Mouse (Mus musculus): ENCODE measurements at regions not wholly inside any gene's neighbourhood (a gene's known extent, or its start where the extent isn't known, plus 50 kb on each side); places are given as distances from the start of the nearest gene placed in this dataset.

DNA sequence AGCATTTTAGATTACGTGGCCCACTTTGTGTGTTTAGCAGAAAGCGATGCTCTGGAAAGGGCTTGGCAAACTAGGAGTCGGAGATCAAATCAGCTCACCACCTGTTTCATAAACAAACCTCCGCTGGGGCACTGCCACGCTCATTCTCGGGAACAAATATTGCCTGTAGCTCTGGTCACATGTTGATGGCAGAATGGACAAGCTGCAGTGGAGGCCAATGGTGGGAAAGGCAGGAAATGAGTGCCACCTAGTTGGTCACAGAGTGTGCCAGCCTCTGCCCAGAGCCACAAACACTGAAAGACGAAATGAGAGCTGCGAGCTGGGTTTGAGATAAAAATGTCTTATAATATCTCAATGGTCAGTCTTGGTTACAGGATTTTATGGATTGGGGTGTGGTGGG is 259.2 kb upstream of the Csf3r start:
- DNase-seq: peak; percentile 12

- peak; percentile 59 for DNase-seq
Observed at GRCm38 (mm10) chr4:125777126-125777525, 247.2 kb upstream of the Csf3r start.

GRCm38 (mm10) chr4:125780113-125780512 is 244.2 kb upstream of the Csf3r start:
- DNase-seq: no peak

DNA sequence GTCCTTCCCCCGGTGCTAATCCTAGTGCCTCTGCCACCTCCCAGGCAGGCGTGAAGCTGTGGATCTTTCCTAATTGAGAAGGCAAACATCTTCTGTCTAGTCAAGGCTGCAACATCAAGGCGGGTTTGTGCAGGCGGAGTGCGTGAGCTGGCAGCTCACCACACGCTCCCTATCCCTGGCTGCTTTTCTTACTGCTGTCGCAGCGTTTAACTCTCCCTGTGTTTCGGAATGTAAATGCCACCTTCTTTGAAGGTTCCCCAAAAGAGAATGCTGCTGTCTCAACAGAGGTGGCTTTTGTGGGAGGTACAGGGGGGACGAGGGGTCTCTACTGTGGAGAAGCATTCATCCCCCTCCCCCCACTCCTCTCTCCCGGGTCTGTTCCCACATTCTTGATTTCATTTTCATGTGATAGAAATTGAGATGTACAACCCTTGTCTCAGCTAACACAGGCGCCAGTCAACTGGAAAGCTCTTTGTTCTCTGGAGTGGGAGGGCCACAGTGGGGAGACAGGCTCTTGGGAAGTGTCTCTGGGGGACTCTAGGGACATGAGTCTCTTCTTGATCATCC is 243.3 kb upstream of the Csf3r start:
- no peak for DNase-seq

GRCm38 (mm10) chr4:125782346-125782745 is 242.0 kb upstream of the Csf3r start:
- DNase-seq: no peak

DNA sequence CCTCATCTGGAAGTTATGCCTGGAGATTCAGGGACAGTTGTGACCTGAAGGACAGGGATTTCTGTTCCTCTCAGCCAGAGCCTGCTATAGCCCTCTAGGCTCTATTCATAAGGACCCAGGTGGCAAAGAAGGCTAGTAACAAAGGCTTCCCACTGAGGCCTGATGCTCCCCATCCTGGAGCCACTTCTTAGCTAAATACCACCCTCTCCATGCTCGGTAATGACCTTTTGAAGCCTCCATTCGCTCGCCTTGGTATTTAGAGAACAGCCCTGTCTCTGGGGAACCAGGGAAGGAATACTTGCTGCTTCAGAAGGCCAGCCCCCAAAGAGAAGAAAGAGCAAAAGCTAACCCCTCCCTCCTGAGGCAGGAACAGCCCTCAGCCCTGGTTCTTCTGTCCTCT is 238.3 kb upstream of the Csf3r start:
- DNase-seq: no peak

- peak; percentile 4 for DNase-seq
Observed at GRCm38 (mm10) chr4:125794679-125795078, 229.7 kb upstream of the Csf3r start.

DNA sequence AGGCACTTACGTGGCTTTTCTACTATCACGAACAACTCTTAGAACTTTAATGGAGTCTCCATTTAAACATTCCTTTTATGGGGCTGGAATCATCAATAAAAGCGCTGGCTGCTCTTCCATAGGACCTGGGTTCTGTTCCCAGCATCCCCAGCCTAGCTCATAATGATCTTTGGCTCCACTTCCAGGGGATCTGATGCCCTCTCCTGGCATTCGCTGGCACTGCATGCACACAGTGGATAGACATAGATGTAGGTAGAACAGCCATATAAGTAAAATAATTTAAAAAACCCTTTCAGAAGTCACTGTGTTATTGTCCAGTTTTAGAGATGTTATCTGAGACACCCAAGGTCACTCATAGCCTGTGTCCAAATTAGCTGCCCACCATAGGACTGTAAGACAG is 216.4 kb upstream of the Csf3r start:
- DNase-seq: no peak

- no peak for DNase-seq
Observed at GRCm38 (mm10) chr4:125809446-125810108, 214.8 kb upstream of the Csf3r start.

- no peak for DNase-seq
Observed at GRCm38 (mm10) chr4:125810247-125810646, 214.1 kb upstream of the Csf3r start.

- no peak for DNase-seq
Observed at GRCm38 (mm10) chr4:125814311-125814710, 210.0 kb upstream of the Csf3r start.

GRCm38 (mm10) chr4:125815276-125815675 is 209.1 kb upstream of the Csf3r start:
- DNase-seq: no peak

- DNase-seq: no peak
Observed at GRCm38 (mm10) chr4:125824525-125824924, 199.8 kb upstream of the Csf3r start.

- no peak for DNase-seq
Observed at GRCm38 (mm10) chr4:125826416-125826815, 197.9 kb upstream of the Csf3r start.

- DNase-seq: peak; percentile 18
Observed at GRCm38 (mm10) chr4:125835250-125835649, 189.1 kb upstream of the Csf3r start.

- DNase-seq: no peak
Observed at GRCm38 (mm10) chr4:125847568-125847967, 176.8 kb upstream of the Csf3r start.

DNA sequence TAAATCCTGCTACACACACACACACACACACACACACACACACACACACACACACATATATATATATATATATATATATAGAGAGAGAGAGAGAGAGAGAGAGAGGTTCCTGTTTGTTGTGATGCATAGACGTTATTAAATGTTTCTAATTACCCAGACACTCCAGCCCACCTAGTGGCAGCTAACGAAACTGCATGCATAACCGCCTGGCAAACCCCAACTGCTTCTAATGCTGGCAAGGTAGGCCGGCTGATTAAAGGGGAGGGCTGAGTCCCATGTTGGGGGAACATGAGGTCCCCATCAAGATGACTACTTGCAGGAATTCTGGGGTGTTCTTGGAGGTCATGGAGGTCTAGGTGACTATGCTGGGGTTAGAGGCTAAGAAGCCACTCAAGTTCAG is 174.1 kb upstream of the Csf3r start:
- DNase-seq: peak; percentile 36

DNA sequence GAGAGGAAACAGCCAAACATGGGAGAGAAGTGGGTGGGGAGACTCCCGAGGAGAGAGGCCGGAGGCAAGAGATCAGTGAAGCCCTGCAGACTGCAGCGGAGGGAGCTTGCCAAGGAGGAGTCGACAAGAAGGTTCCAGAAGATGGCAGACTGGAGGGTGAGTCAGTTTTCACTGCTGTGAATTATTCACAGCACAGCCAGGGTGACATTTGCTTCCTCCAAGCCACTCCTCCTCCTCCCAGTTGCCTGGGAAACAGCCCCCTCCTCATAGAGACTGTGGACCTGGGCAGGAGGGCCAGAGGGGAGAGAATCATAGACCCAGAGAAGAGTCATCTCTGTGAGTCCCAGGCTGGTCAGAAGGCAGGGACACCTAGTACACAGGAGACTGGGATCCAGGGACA is 171.8 kb upstream of the Csf3r start:
- DNase-seq: no peak

DNA sequence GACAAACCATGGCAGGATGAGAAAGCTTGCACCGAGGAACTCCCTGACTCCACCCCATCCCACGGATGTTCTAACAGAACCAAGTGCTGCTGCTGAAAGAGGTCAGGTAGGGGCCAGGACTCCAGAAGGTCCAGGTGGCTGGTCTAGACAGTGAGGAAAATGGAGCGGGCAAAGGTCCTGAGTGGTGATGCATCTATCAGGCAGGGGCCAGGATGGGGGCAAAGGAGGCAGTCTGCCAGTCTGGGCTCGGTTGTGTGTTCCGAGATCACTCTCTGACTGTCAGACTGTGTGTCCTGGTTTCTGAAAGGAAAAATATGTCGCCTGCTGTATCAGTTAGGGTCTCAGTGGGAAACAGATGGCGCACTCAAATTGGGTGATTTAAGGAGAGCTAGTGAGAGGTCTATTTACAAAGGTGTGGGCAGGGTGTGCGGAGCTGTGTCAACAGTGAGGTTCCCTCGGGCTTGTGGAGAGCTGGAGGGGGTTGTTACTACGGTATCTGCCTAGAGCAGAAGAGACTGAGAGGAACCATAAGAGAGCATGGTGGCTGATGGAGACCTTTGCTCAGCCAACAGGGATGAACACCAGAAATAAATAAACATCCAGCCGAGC is 168.3 kb upstream of the Csf3r start:
- DNase-seq: no peak

DNA sequence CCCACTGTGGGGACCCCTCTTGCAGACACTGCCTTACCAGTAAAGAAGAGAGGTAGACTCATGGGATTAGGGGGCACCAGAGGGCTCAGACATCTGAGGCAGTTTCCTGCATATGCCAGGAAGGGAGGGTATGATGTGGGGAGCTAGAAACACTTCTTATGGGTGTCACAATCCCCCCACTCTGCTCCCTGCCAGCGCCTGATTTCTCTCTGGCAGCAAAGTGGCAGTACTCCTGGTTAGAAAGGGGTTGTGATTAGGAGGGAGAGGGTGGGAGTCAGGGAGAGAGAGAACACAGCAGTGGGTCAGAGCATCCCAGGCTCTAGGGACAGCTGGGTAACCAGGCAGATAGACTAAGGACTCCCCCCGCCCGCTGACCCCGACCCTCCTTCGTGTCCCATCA is 167.6 kb upstream of the Csf3r start:
- DNase-seq: no peak

GRCm38 (mm10) chr4:125865057-125865456 is 159.3 kb upstream of the Csf3r start:
- no peak for DNase-seq

DNA sequence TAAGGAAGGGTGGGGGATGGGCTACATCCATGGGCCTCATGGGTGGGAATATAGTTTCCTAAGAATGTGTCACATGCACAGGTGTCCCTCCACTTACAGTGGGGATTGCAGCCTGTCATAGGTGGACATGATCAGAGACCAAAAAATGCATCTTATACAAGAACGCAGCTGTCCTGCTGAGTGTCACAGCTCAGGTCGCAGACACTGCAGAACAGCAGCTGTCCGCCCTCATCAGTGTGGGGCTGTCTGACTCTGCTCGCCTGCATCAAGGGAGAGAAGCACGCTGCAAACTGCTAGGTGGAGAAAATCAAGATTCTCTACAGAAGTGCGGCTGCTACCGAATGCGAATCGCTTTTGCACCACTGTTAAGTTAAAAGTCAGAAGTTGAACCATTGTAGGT is 158.6 kb upstream of the Csf3r start:
- no peak for DNase-seq

DNA sequence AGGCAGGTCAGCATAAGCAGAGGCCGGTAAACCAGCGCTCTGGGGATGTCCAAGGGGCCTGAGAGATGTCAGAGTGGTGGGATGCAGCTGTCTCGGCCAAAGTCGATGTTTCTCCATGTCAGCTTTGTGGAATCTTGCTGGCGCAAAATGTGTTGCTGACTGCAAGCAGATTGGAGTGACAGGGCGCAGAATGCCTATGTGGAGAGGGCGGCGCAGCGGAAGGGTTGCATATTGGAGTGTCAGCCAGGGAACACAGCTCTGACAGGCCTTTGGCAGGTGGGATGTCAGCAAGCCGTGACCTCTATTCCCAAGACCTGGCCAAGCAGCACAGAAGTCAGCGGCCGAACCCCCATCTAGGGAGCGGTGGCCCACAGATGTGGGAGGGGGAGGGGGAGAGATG is 153.1 kb upstream of the Csf3r start:
- no peak for DNase-seq

DNA sequence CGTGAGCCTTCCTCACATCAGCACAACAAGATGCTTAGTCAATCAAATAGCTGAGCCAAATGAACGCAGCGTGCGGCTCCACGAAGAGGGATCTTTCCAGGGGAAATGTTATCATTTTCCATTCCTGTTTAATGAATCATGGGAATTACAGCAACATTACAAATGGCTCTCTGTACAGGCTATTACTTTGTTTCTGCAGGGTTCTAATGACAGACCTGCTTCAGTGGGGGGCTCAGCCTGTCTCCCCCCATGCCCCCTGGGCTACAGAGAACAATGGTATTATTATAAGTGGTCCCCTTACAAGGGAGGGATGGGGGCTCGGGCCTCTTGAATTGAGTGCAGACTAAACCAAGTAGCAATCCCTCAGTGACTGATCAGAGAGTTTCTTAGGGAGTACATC is 144.3 kb upstream of the Csf3r start:
- DNase-seq: no peak
